ENCODE assay signal across 11 mouse cellular contexts in the genomic region with DNA sequence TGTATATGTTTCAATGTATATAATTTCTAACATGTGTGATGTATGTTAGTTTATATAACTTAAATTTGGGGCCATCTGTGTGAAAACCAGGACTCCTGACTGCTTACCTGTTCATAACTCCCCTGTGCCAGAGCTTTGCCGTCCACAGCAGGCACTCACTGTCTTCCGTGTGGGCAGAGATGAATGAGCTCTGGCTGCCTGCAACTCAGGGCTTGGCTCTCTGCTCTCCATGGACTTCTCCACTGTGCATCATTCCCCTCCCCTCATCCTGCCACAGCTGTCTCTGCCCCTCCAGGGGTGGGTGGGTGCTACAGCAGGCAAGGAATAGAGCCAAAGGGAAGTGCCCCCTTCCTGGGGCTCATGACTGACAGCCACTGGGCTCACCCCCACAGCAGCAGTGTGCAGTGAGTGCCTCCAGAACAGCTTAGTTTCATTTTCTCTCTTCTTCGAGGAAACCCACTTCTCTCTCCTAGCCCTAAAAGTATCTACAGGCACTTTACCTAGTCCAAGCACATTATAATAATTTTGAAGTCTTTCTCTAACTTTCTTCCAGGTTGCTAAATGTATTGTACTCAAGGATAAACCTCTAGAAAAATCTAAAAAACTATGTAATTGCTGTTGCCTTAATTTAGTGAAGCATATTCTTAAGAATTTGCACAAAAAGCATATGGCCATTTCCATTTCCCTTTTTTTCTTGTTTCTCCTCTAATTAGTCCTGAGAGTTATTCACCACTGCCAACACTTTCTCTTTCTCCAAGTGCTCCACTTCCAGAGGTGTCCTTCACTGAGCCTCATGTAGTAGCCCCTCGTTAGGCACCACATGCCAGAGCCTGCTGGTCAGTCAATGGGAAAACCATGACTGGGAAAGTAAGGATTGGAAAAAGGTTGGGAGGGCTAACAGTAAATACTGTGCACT. TPM values are rescaled to one million over a fixed set of nuclear protein-coding genes. Genes with fewer than 3 reads are reported as not detected.
DNase-seq lines count a peak whose midpoint lies in the region; ATAC-seq and TF ChIP-seq lines count a peak whose summit lies in the region.
"Had no signal": no experiment of that assay in that cellular context is flagged by ENCODE, and none has a peak within 500 bp of the region (broad histone marks: within the 10 kb centered on the region; RNA-seq: fewer than 3 reads in every experiment).

No protein-coding gene starts in this region.

- H3K9ac ChIP-seq in heart, adult 2 months (ENCODE audit: low read depth, low read length): no peak overlapping the region

- H3K4me3 ChIP-seq in heart, adult 2 months: no peak overlapping the region
- H3K4me3 ChIP-seq: left cerebral cortex, adult 2 months had no signal

- no peaks in the 10 kb centered on the region for H3K79me2 ChIP-seq in heart, adult 2 months (replicated peaks; ENCODE audit: control insufficient read depth, insufficient read depth, low read length)

- no peaks in the 10 kb centered on the region for H3K4me1 ChIP-seq in heart, adult 2 months (ENCODE audit: control insufficient read depth, insufficient read depth, low read length)

- H3K27me3 ChIP-seq in heart, adult 2 months (ENCODE audit: control insufficient read depth, insufficient read depth, low read length): no peaks in the 10 kb centered on the region

- no peak overlapping the region for H3K27ac ChIP-seq in heart, adult 2 months
- H3K27ac ChIP-seq: left cerebral cortex, adult 2 months had no signal

- peak; percentile 90 for DNase-seq in heart, adult 11 months
- DNase-seq in heart, adult 2 months: no peak
- DNase-seq in CD4-positive, CD25-positive, alpha-beta regulatory T cell, adult 2 months (ENCODE audit: low read depth, low spot score): peak; percentile 25
- DNase-seq in naive thymus-derived CD4-positive, alpha-beta T cell, adult 2 months (ENCODE audit: low read depth): peak; percentile 43
- no peak for DNase-seq in left cerebral cortex, postnatal 4 days
- no peak for DNase-seq in layer of hippocampus, adult 9-11 months
- DNase-seq in spleen, adult 18-20 months: no peak
- DNase-seq: cerebellum, adult 11-12 months; right cerebral cortex, postnatal 14 days had no signal

- WGBS in heart, adult 2 months: 64% methylated on average over 4 of the region's 4 CpGs

- no peak for TF ChIP-seq CTCF in heart, adult 2 months (IDR thresholded peaks at IDR 0.05)

- no peaks in the 10 kb centered on the region for H3K36me3 ChIP-seq in heart, adult 2 months (ENCODE audit: control insufficient read depth, insufficient read depth, low read length)

- no peak for TF ChIP-seq EP300 in heart, adult 2 months (IDR thresholded peaks at IDR 0.05; ENCODE audit: insufficient read depth, low read depth, low read length)

- intact Hi-C loops in heart, adult 2 months (cut with DNase I): no loop called here
- intact Hi-C loops in left cerebral cortex, postnatal 4 days (cut with DNase I): no loop called here

- no peak for TF ChIP-seq POLR2A in heart, adult 2 months (IDR thresholded peaks at IDR 0.05; ENCODE audit: insufficient read depth, low read depth, low read length)

- peak; percentile 100 for ATAC-seq in granulocyte monocyte progenitor cell, adult 5-6 weeks (replicated peaks; ENCODE audit: poor library complexity, severe bottlenecking)

RNA-seq across cellular contexts. Expression of gene Mfsd6, which starts 36.9 kb away (rescaled TPM):
- 10 to 100 TPM; 18.9 to 20.1 TPM for total RNA-seq in heart, adult 2 months (2021)
- polyA plus RNA-seq in heart, adult 2 months (2012; rRNA removed): 10.3 and 15.8 TPM in 2 replicates
- total RNA-seq in granulocyte monocyte progenitor cell, adult 5-6 weeks (2014; fragmentation: Nextera tagmentation): 1.4 and 5.3 TPM in 2 replicates
- 3.6 and 3.9 TPM in 2 replicates for total RNA-seq in granulocyte monocyte progenitor cell, adult 5-6 weeks (2017)
- total RNA-seq in left cerebral cortex, postnatal 4 days (2021): 10 to 100 TPM; 54.1 to 57.5 TPM

RNA-seq across cellular contexts. Expression of gene Inpp1, which starts 53.3 kb away (rescaled TPM):
- total RNA-seq in heart, adult 2 months (2021): 10 to 100 TPM; 18.3 to 20.6 TPM
- 8.9 and 12.6 TPM in 2 replicates for polyA plus RNA-seq in heart, adult 2 months (2012; rRNA removed)
- total RNA-seq in granulocyte monocyte progenitor cell, adult 5-6 weeks (2014; fragmentation: Nextera tagmentation): 10.3 and 12.8 TPM in 2 replicates
- total RNA-seq in granulocyte monocyte progenitor cell, adult 5-6 weeks (2017): 7.0 and 26.7 TPM in 2 replicates
- total RNA-seq in left cerebral cortex, postnatal 4 days (2021): 10 to 100 TPM; 37.5 to 44.2 TPM

Comparison
In these comparisons a context has a peak if more than half of its experiments do, and no peak if none do; other contexts are left out.
1. DNase-seq: peak in heart, adult 11 months (single experiment), CD4-positive, CD25-positive, alpha-beta regulatory T cell, adult 2 months (single experiment) and naive thymus-derived CD4-positive, alpha-beta T cell, adult 2 months (single experiment); none in heart, adult 2 months (0 of 2), left cerebral cortex, postnatal 4 days (single experiment), layer of hippocampus, adult 9-11 months (single experiment) and spleen, adult 18-20 months (0 of 2).